Mouse (Mus musculus) heart, embryonic 14.5 days (tissue): ENCODE data around the gene H1f0. TPM values are rescaled to one million over a fixed set of nuclear protein-coding genes. Genes with fewer than 3 reads are reported as not detected.
"Not testable (repeated sequence)": the region's sequence is repeated elsewhere in the genome, so short reads cannot be mapped to it uniquely, and the experiment has no call there.

ENCODE experiments used
- ATAC-seq: fragments of 200-750 bp; cut with Nextera tagmentation; 2 replicates; pipeline ENCODE4 v1.8.0; 2017; ENCODE audit warnings: low read depth, moderate TSS enrichment; ENCODE audit not compliant: insufficient number of reproducible peaks, insufficient read depth, low FRiP score
- H3K27ac ChIP-seq, 2 experiments: fragments of 200-500 bp in 1 of 2; fragments of 300-500 bp in 1 of 2; sonication (generic) in 1 of 2; replicated peaks in 1 of 2; 2 replicates each; pipeline ENCODE4 v1.5.1; 2012 to 2014; ENCODE audit warnings: low read depth in 2 of 2, low read length in 2 of 2, control low read depth in 1 of 2, mild to moderate bottlenecking in 1 of 2, mixed read lengths in 1 of 2; ENCODE audit not compliant: control insufficient read depth in 1 of 2, insufficient read depth in 1 of 2
- H3K27me3 ChIP-seq: fragments of 300-500 bp; sonication (generic); 2 replicates; pipeline ENCODE4 v1.6.1; 2014; ENCODE audit warnings: mild to moderate bottlenecking, low read length, control low read depth; ENCODE audit not compliant: control insufficient read depth, insufficient read depth
- H3K36me3 ChIP-seq: fragments of 300-500 bp; sonication (generic); 2 replicates; pipeline ENCODE4 v1.6.1; 2014; ENCODE audit warnings: mild to moderate bottlenecking, control low read depth, low read length, mixed read lengths; ENCODE audit not compliant: control insufficient read depth, insufficient read depth
- H3K4me1 ChIP-seq, 2 experiments: fragments of 200-500 bp in 1 of 2; fragments of 300-500 bp in 1 of 2; sonication (generic) in 1 of 2; 2 replicates each; pipeline ENCODE4 v1.6.1; 2012 to 2014; ENCODE audit warnings: low read length in 2 of 2, control low read depth in 1 of 2, mixed read lengths in 1 of 2; ENCODE audit not compliant: control insufficient read depth in 2 of 2, insufficient read depth in 2 of 2
- H3K4me2 ChIP-seq: fragments of 300-500 bp; sonication (generic); 2 replicates; pipeline ENCODE4 v1.6.1; 2014; ENCODE audit warnings: mild to moderate bottlenecking, low read length
- H3K4me3 ChIP-seq, 2 experiments: fragments of 200-500 bp in 1 of 2; fragments of 300-500 bp in 1 of 2; sonication (generic) in 1 of 2; 2 replicates each; pipeline ENCODE4 v1.5.1; 2012 to 2014; ENCODE audit warnings: low read length in 2 of 2, mild to moderate bottlenecking in 2 of 2, control low read depth in 1 of 2, low read depth in 1 of 2, moderate library complexity in 1 of 2; ENCODE audit not compliant: control insufficient read depth in 1 of 2, insufficient read depth in 1 of 2
- H3K9ac ChIP-seq: fragments of 300-500 bp; sonication (generic); 2 replicates; pipeline ENCODE4 v1.6.1; 2014; ENCODE audit warnings: mild to moderate bottlenecking, low read length
- H3K9me3 ChIP-seq: fragments of 300-500 bp; sonication (generic); 2 replicates; pipeline ENCODE4 v1.6.1; 2016; ENCODE audit warnings: low read length, control low read depth; ENCODE audit not compliant: control insufficient read depth
- WGBS: fragments of 180-500 bp; shearing (Covaris S2); extraction: QIAGEN DNeasy Blood & Tissue Kit; methylation state at CpG from one replicate; pipeline ENCODE4 v1.1.7; 2014; 5-methylcytosine and 5-hydroxymethylcytosine counted together
- polyA plus RNA-seq: library from polyadenylated mRNA; unstranded; fragments of >200 nt; fragmentation: Nextera tagmentation; extraction: Ambion mirVana; gene quantifications from 2 replicates; pipeline ENCODE4 v1.2.1, GENCODE M21; 2014

H1f0 gene
- polyA plus RNA-seq, 1 experiment from 2014 or later = 102 TPM

- no peaks in the 10 kb centered on the region for H3K27me3 ChIP-seq
- H3K4me2 ChIP-seq = no peak overlapping the region
- no peak overlapping the region for H3K27ac ChIP-seq
- H3K4me3 ChIP-seq = no peak overlapping the region
- no peaks in the 10 kb centered on the region; a peak in 2 of 4 replicates for H3K4me1 ChIP-seq
- H3K36me3 ChIP-seq = peaks cover 69% of the 10 kb centered on the region
- no peak for ATAC-seq
- H3K9me3 ChIP-seq = no peaks in the 10 kb centered on the region
- 86% methylated on average over 9 of the region's 9 CpGs for WGBS
- no peak overlapping the region for H3K9ac ChIP-seq
Observed at GRCm38 (mm10) chr15:79005581-79005980, 22.7 kb upstream of the H1f0 start.

GRCm38 (mm10) chr15:79006638-79007037, 21.6 kb upstream of the H1f0 start:
- ATAC-seq = no peak

GRCm38 (mm10) chr15:79007059-79007458, 21.2 kb upstream of the H1f0 start:
- Histone ChIP-seq H3K4me3 (no peak overlapping the region), H3K9ac (no peak overlapping the region), H3K27me3 (no peaks in the 10 kb centered on the region), H3K27ac (no peak overlapping the region), H3K36me3 (peaks cover 54% of the 10 kb centered on the region), H3K4me2 (no peak overlapping the region), H3K4me1 (peaks cover 0 to 3% of the 10 kb centered on the region in 2 experiments; a peak in 2 of 4 replicates), H3K9me3 (no peaks in the 10 kb centered on the region)
- ATAC-seq = no peak
- WGBS = 89% methylated on average over 5 of the region's 5 CpGs

More at GRCm38 (mm10) chr15:79006638-79007037, 21.6 kb upstream of the H1f0 start:
- Histone ChIP-seq H3K36me3 (peaks cover 58% of the 10 kb centered on the region), H3K9me3 (no peaks in the 10 kb centered on the region), H3K9ac (no peak overlapping the region), H3K4me3 (no peak overlapping the region), H3K27me3 (no peaks in the 10 kb centered on the region), H3K4me2 (no peak overlapping the region), H3K27ac (no peak overlapping the region), H3K4me1 (no peaks in the 10 kb centered on the region; a peak in 2 of 4 replicates)
- 80% methylated on average over 3 of the region's 3 CpGs for WGBS

- not testable (repeated sequence) for H3K9me3 ChIP-seq, H3K9ac ChIP-seq, H3K27ac ChIP-seq, H3K27me3 ChIP-seq, ATAC-seq, H3K4me2 ChIP-seq, H3K4me3 ChIP-seq, H3K4me1 ChIP-seq
- peaks cover 46% of the 10 kb centered on the region for H3K36me3 ChIP-seq
- WGBS = 85% methylated on average over 6 of the region's 6 CpGs
Observed at GRCm38 (mm10) chr15:79007836-79008235, 20.4 kb upstream of the H1f0 start.

- 33% methylated on average over 5 of the region's 5 CpGs for WGBS
- H3K27ac ChIP-seq = no peak overlapping the region
- peaks cover 0 to 4% of the 10 kb centered on the region in 2 experiments; a peak in 2 of 4 replicates for H3K4me1 ChIP-seq
- H3K27me3 ChIP-seq = no peaks in the 10 kb centered on the region
- no peak for ATAC-seq
- H3K4me2 ChIP-seq = no peak overlapping the region
- no peak overlapping the region for H3K4me3 ChIP-seq
- H3K9me3 ChIP-seq = no peaks in the 10 kb centered on the region
- H3K36me3 ChIP-seq = peaks cover 27% of the 10 kb centered on the region
- no peak overlapping the region for H3K9ac ChIP-seq
Observed at GRCm38 (mm10) chr15:79009734-79010133, 18.5 kb upstream of the H1f0 start.

GRCm38 (mm10) chr15:79011550-79011949, 16.7 kb upstream of the H1f0 start:
- H3K9ac ChIP-seq = no peak overlapping the region
- H3K9me3 ChIP-seq = no peaks in the 10 kb centered on the region
- H3K4me3 ChIP-seq = no peak overlapping the region
- H3K4me1 ChIP-seq = peaks cover 0 to 4% of the 10 kb centered on the region in 2 experiments; a peak in 2 of 4 replicates
- no peak overlapping the region for H3K4me2 ChIP-seq
- H3K27ac ChIP-seq = no peak overlapping the region
- H3K36me3 ChIP-seq = peaks cover 9% of the 10 kb centered on the region
- H3K27me3 ChIP-seq = no peaks in the 10 kb centered on the region
- no peak for ATAC-seq
- 54% methylated on average over 10 of the region's 10 CpGs for WGBS

- peaks cover 0 to 4% of the 10 kb centered on the region in 2 experiments; a peak in 2 of 4 replicates for H3K4me1 ChIP-seq
- no peak overlapping the region for H3K9ac ChIP-seq
- ATAC-seq = no peak
- H3K36me3 ChIP-seq = no peaks in the 10 kb centered on the region
- no peaks in the 10 kb centered on the region for H3K9me3 ChIP-seq
- WGBS = 62% methylated on average over 7 of the region's 7 CpGs
- H3K4me2 ChIP-seq = no peak overlapping the region
- no peak overlapping the region for H3K4me3 ChIP-seq
- H3K27ac ChIP-seq = no peak overlapping the region
- no peaks in the 10 kb centered on the region for H3K27me3 ChIP-seq
Observed at GRCm38 (mm10) chr15:79013382-79013781, 14.9 kb upstream of the H1f0 start.

GRCm38 (mm10) chr15:79018191-79018590, 10.1 kb upstream of the H1f0 start:
- H3K9ac ChIP-seq = no peak overlapping the region
- H3K4me3 ChIP-seq = no peak overlapping the region
- no peaks in the 10 kb centered on the region for H3K9me3 ChIP-seq
- H3K4me2 ChIP-seq = no peak overlapping the region
- ATAC-seq = no peak
- no peaks in the 10 kb centered on the region for H3K36me3 ChIP-seq
- no peaks in the 10 kb centered on the region for H3K27me3 ChIP-seq
- H3K4me1 ChIP-seq = peaks cover 4 to 5% of the 10 kb centered on the region in 2 experiments
- 48% methylated on average over 4 of the region's 4 CpGs for WGBS
- H3K27ac ChIP-seq = no peak overlapping the region
